Mouse (Mus musculus) C2C12 (cell line): ENCODE measurements around the gene 4930579F01Rik.

Experiments used
- CEBPB ChIP-seq: IDR thresholded peaks from one replicate; pipeline ENCODE4 v1.6.1; 2011; ENCODE audit warnings: low read depth, mild to moderate bottlenecking, control low read depth, moderate library complexity
- CTCF ChIP-seq: IDR thresholded peaks from one replicate; pipeline ENCODE4 v1.5.1; 2011; ENCODE audit not compliant: control insufficient read depth, insufficient read depth, insufficient read length
- FOSL1 ChIP-seq: IDR thresholded peaks from one replicate; pipeline ENCODE4 v1.8.0; 2011; ENCODE audit warnings: mild to moderate bottlenecking, low read length; ENCODE audit not compliant: poor library complexity, insufficient read depth, severe bottlenecking
- MAX ChIP-seq: IDR thresholded peaks from one replicate; pipeline ENCODE4 v1.6.1; 2011; ENCODE audit warnings: mild to moderate bottlenecking, control low read depth
- MYOD1 ChIP-seq: IDR thresholded peaks from one replicate; pipeline ENCODE4 v1.6.1; 2011; ENCODE audit warnings: low read depth; ENCODE audit not compliant: control insufficient read depth, insufficient read length
- MYOG ChIP-seq: IDR thresholded peaks from one replicate; pipeline ENCODE4 v1.6.1; 2011; ENCODE audit not compliant: control insufficient read depth, insufficient read length; ENCODE audit errors: extremely low read depth
- USF1 ChIP-seq: IDR thresholded peaks from one replicate; pipeline ENCODE4 v1.6.1; 2011; ENCODE audit warnings: low read depth, mild to moderate bottlenecking, control low read depth, moderate library complexity

- TF ChIP-seq CEBPB (no peak), CTCF (no peak), USF1 (no peak), MAX (no peak), FOSL1 (no peak), MYOD1 (no peak), MYOG (no peak)
Measured at GRCm38 (mm10) chr3:138197556-138197955, 3.9 kb upstream of the 4930579F01Rik start.
